Mouse (Mus musculus) G1E (cell line): ENCODE results near the gene Pop7. TPM values are rescaled to one million over a fixed set of nuclear protein-coding genes. Genes with fewer than 3 reads are reported as not detected.

Experiments
- ATAC-seq: 2 replicates; pipeline ENCODE4 v1.8.0; 2016; ENCODE audit warnings: mild to moderate bottlenecking; ENCODE audit not compliant: insufficient number of reproducible peaks, poor library complexity, low FRiP score, severe bottlenecking; ENCODE audit errors: extremely low read depth
- DNase-seq: peaks from one replicate; pipeline ENCODE4 v3.0.0; 2012; ENCODE audit warnings: low spot score
- H3K27me3 ChIP-seq: 2 replicates; pipeline ENCODE4 v1.6.1; 2012; ENCODE audit warnings: mild to moderate bottlenecking, low read length, inconsistent platforms; ENCODE audit not compliant: insufficient read depth
- H3K36me3 ChIP-seq: replicated peaks from 2 replicates; pipeline ENCODE3; 2012; ENCODE audit warnings: mild to moderate bottlenecking, inconsistent platforms
- H3K4me1 ChIP-seq: 2 replicates; pipeline ENCODE4 v1.6.1; 2012; ENCODE audit warnings: low read depth, low read length, inconsistent platforms, mixed read lengths; ENCODE audit not compliant: insufficient read depth
- H3K4me3 ChIP-seq: 2 replicates; pipeline ENCODE4 v1.5.1; 2012; ENCODE audit warnings: low read depth, mild to moderate bottlenecking, inconsistent platforms, low read length, moderate library complexity, mixed read lengths
- H3K9me3 ChIP-seq: replicated peaks from 2 replicates; pipeline ENCODE4 v1.6.1; 2012; ENCODE audit warnings: inconsistent platforms
- CTCF ChIP-seq: IDR thresholded peaks from 2 replicates; pipeline ENCODE4 v1.5.1; 2012; ENCODE audit warnings: low read depth, low read length, inconsistent platforms, mixed read lengths
- GATA1 ChIP-seq: IDR thresholded peaks from 2 replicates; pipeline ENCODE4 v1.6.1; 2012; ENCODE audit warnings: borderline replicate concordance, low read length, inconsistent platforms, mixed read lengths
- GATA2 ChIP-seq: IDR thresholded peaks from 2 replicates; pipeline ENCODE4 v1.6.1; 2012; ENCODE audit warnings: low read depth, low read length, inconsistent platforms, borderline replicate concordance
- POLR2AphosphoS5 ChIP-seq: IDR thresholded peaks from 2 replicates; pipeline ENCODE4 v1.6.1; 2012; ENCODE audit warnings: low read depth, low read length, inconsistent platforms; ENCODE audit not compliant: insufficient replicate concordance
- TAL1 ChIP-seq: conservative IDR thresholded peaks from 2 replicates; pipeline ENCODE4 v1.6.1; 2012; ENCODE audit warnings: low read depth, low read length, inconsistent platforms, mixed read lengths
- polyA plus RNA-seq: library from polyadenylated mRNA; stranded (reverse); fragments of >175 nt; gene quantifications from 2 replicates; pipeline ENCODE4 v1.2.3, GENCODE M21; 2012
- total RNA-seq, 2 experiments: library from RNA; stranded (forward) in 1 of 2; stranded (reverse) in 1 of 2; fragments of 200-1000 nt in 1 of 2; fragments of >200 nt in 1 of 2; fragmentation: Nextera tagmentation in 1 of 2; gene quantifications; 2 replicates each; pipeline ENCODE4 v1.2.3; 2014 to 2017

Pop7 gene
- total and polyA plus RNA-seq, 3 experiments, result 9.0 to 55.7 (median 29.3) TPM

DNA sequence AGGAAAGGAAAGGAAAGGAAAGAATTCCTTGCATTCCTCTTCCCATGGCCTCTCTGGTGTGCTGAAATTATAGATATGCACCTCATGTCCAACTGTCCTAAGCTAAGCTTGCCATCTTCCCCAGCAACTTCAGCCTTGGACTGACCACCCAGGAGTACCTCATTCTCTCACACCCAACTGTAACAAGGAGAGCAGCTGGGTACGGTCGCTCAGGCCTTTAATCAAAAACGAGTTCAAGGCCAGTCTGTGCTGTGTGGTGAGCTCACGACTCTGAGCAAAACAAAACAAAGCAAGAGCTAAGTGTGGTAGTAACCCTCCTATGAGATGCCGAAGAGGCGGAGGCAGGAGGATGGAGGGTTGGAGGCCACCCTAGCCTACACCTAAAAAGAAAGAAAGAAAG, 38.7 kb upstream of the Pop7 start:
- H3K4me3 ChIP-seq, result no peak overlapping the region
- H3K9me3 ChIP-seq, result no peaks in the 10 kb centered on the region
- TF ChIP-seq TAL1, result no peak
- no peak for TF ChIP-seq CTCF
- no peak for TF ChIP-seq GATA1
- TF ChIP-seq POLR2AphosphoS5, result no peak
- no peak for TF ChIP-seq GATA2
- H3K27me3 ChIP-seq, result peaks cover 65% of the 10 kb centered on the region
- no peak for ATAC-seq
- no peaks in the 10 kb centered on the region for H3K36me3 ChIP-seq
- no peak for DNase-seq
- H3K4me1 ChIP-seq, result peaks cover 26% of the 10 kb centered on the region

DNA sequence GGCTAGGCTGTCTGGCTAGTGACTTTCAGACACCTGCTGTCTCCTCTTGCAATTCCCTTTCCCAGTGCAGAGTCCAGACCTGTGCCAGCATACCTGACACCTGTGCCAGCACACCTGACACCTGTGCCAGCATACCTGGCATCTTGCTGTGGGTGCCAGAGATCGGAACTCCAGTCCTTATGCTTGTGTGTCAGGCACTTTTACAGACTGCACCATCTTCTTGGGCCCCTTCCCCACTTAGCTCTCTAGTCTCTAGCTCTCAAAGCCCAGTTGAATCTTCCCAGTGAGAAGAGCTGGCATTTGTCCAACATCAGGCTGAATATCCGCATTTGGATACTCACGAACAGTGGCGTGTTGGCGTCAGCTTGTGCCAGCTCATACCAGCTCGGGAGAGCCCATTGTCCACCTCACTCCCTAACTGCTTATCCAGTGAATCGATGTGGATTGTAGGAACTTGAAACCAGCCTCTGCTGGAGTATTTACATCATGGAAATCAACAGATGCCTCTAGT, 37.0 kb upstream of the Pop7 start:
- H3K9me3 ChIP-seq, result no peaks in the 10 kb centered on the region
- TF ChIP-seq TAL1 (no peak), POLR2AphosphoS5 (no peak), CTCF (no peak), GATA2 (no peak), GATA1 (no peak)
- H3K4me1 ChIP-seq, result peaks cover 42% of the 10 kb centered on the region
- ATAC-seq, result no peak
- no peak overlapping the region for H3K4me3 ChIP-seq
- no peak for DNase-seq
- peaks cover 53% of the 10 kb centered on the region for H3K27me3 ChIP-seq
- no peaks in the 10 kb centered on the region for H3K36me3 ChIP-seq

DNA sequence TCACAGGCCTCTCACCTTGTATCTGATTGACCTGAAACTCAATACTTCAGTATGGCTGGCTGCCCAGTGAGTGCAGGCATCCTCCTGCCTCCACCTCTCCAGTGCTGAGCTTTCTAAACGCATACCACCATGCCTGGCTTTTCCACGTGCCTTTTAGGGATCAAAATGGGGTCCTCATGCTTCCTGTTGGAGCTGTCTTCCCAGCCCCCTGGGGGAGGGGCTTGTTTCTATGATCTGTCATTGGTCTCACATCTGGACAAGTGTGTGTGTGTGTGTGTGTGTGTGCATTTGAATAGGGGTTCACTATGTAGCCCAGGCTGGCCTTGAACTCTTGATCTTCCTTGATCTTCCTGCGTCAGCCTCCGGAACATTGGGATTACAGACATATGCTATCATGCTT, 35.1 kb upstream of the Pop7 start:
- ATAC-seq, result no peak
- Histone ChIP-seq H3K27me3 (peaks cover 45% of the 10 kb centered on the region), H3K4me3 (no peak overlapping the region), H3K4me1 (peaks cover 52% of the 10 kb centered on the region), H3K9me3 (no peaks in the 10 kb centered on the region), H3K36me3 (no peaks in the 10 kb centered on the region)
- DNase-seq, result no peak
- TF ChIP-seq POLR2AphosphoS5, result no peak
- TF ChIP-seq CTCF, result no peak
- no peak for TF ChIP-seq GATA2
- no peak for TF ChIP-seq GATA1
- TF ChIP-seq TAL1, result no peak

DNA sequence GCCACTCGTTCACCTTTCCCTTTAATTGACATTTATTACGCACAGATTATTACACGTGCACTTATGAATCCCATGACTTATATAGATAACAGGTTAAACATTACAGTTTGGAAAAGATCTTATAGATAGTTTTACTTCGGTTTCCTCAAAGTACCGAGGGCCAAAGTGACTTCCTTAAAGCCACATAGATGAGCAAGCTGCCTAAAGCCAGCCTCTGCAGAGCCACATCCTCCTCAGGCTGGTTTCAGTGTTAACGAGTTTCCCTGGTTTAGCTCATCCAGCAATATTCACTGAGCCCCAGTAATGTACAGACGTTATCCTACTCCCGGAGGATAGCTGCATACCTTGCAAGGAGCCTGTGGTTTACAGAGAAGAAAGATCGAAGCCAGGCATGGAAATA, 33.0 kb upstream of the Pop7 start:
- ATAC-seq (no peak), DNase-seq (no peak)
- TF ChIP-seq POLR2AphosphoS5 (no peak), GATA1 (no peak), TAL1 (no peak), GATA2 (no peak), CTCF (no peak)
- Histone ChIP-seq H3K4me3 (no peak overlapping the region), H3K9me3 (no peaks in the 10 kb centered on the region), H3K27me3 (peaks cover 31% of the 10 kb centered on the region), H3K36me3 (peaks cover 12% of the 10 kb centered on the region), H3K4me1 (peaks cover 66% of the 10 kb centered on the region)

DNA sequence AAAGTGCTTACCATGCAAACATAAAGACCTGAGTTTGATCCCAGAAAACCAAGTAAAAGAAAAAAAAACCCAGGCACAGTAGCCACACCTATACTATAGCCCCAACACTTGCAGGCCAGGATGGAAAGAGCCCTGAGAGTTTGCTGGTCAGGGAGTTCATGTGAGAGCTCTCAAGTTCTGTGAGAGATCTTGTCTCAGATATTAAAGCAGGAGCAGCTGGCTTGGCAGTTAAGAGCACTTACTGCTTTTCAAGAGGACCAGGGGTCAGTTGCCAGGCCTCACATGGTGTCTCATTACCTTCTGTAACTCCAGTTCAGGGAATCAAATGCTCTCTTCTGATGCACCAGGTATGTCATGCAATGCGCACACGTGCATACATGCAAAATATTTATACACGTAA, 32.4 kb upstream of the Pop7 start:
- DNase-seq (no peak), ATAC-seq (no peak)
- H3K9me3 ChIP-seq, result no peaks in the 10 kb centered on the region
- peaks cover 27% of the 10 kb centered on the region for H3K27me3 ChIP-seq
- no peak overlapping the region for H3K4me3 ChIP-seq
- H3K4me1 ChIP-seq, result peaks cover 68% of the 10 kb centered on the region
- no peak for TF ChIP-seq CTCF
- TF ChIP-seq GATA1, result no peak
- no peak for TF ChIP-seq GATA2
- TF ChIP-seq POLR2AphosphoS5, result no peak
- TF ChIP-seq TAL1, result no peak
- peaks cover 17% of the 10 kb centered on the region for H3K36me3 ChIP-seq

DNA sequence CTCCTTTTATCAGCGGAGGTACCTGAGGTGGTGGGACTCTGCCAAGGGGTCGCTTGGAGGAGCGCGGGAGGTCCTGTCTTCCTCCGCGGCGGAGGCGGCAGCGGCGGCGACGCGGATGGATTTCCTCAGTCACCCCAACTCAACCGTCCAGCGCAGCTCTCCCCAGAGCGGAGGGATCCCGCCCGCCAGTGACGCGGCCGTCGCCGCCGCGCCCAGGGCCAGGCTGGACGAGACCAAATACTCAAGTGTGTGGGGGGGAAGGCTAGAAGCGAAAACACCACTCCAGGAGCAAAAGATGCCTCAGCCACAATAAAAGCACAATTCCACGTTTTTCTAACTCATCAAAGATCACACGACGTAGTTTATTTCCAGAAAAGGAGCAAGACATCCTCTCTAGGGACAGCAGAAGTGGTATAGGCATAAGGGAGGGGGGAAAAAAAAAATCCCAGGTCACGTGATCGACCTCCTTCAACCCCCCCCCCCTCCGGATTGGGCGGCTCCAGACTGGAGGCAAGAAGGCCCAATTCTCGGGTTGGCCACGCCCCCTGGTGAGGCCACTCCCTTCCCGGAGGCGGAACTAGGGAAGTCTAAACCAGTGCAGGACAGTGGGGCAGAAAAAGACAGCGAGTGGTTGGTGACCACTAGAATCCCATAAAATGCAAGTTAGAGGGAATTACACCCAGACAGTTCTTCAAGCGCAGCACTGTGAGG, 31.0 kb upstream of the Pop7 start, which contains the start of the genes Epo and Gnb2:
Gene Epo, minus strand, starts transcription at position 126 of the 711 bp plus-strand sequence.
Gene Gnb2, minus strand, starts transcription at position 394 of the 711 bp plus-strand sequence.
- peak; percentile 83 for ATAC-seq

More for the DNA sequence above, 31.0 kb upstream of the Pop7 start, which contains the start of the genes Epo and Gnb2:
- TF ChIP-seq CTCF, result no peak
- TF ChIP-seq GATA1, result no peak
- peak; percentile 91 for DNase-seq
- H3K4me1 ChIP-seq, result peaks cover 76% of the 10 kb centered on the region
- H3K4me3 ChIP-seq, result peak within 1 kb of the TSS; percentile 77
- H3K9me3 ChIP-seq, result no peaks in the 10 kb centered on the region
- H3K36me3 ChIP-seq, result peaks cover 32% of the 10 kb centered on the region
- H3K27me3 ChIP-seq, result peaks cover 18% of the 10 kb centered on the region; the same call in 1 of the 2 replicates
